Mouse (Mus musculus) hindbrain, postnatal 0 days (tissue): Measurements from ENCODE around the gene Zscan10. TPM values are rescaled to one million over a fixed set of nuclear protein-coding genes. Genes with fewer than 3 reads are reported as not detected.

Experiments used
- ATAC-seq: fragments of 200-750 bp; cut with Nextera tagmentation; 2 replicates; pipeline ENCODE4 v1.8.0; 2017; ENCODE audit warnings: mild to moderate bottlenecking, moderate TSS enrichment, moderate library complexity
- DNase-seq: peaks from one replicate; pipeline ENCODE4 v3.0.0-alpha.2; 2015; ENCODE audit warnings: low spot score
- H3K27ac ChIP-seq: fragments of 300-500 bp; sonication (generic); 2 replicates; pipeline ENCODE4 v1.5.1; 2014; ENCODE audit warnings: mild to moderate bottlenecking
- H3K27me3 ChIP-seq: fragments of 300-500 bp; sonication (generic); 2 replicates; pipeline ENCODE4 v1.6.1; 2014; ENCODE audit warnings: low read length, mixed read lengths; ENCODE audit not compliant: insufficient read depth
- H3K36me3 ChIP-seq: fragments of 300-500 bp; sonication (generic); 2 replicates; pipeline ENCODE4 v1.6.1; 2014; ENCODE audit warnings: low read length, mixed read lengths; ENCODE audit not compliant: insufficient read depth
- H3K4me1 ChIP-seq: fragments of 300-500 bp; sonication (generic); 2 replicates; pipeline ENCODE4 v1.6.1; 2014; ENCODE audit warnings: antibody characterized with exemption, low read length, mixed read lengths; ENCODE audit not compliant: insufficient read depth
- H3K4me2 ChIP-seq: fragments of 300-500 bp; sonication (generic); 2 replicates; pipeline ENCODE4 v1.6.1; 2014; ENCODE audit warnings: low read depth, mild to moderate bottlenecking, low read length, moderate library complexity, mixed read lengths
- H3K4me3 ChIP-seq: fragments of 300-500 bp; sonication (generic); 2 replicates; pipeline ENCODE4 v1.5.1; 2014; ENCODE audit warnings: low read length
- H3K9ac ChIP-seq: fragments of 300-500 bp; sonication (generic); replicated peaks from 2 replicates; pipeline ENCODE4 v1.6.1; 2014; ENCODE audit warnings: mild to moderate bottlenecking, low read length, moderate library complexity, mixed read lengths
- H3K9me3 ChIP-seq: fragments of 300-500 bp; sonication (generic); 2 replicates; pipeline ENCODE4 v1.6.1; 2016; ENCODE audit warnings: low read length, mixed read lengths
- CTCF ChIP-seq: IDR thresholded peaks from 2 replicates; pipeline ENCODE4 v1.5.1; 2016; ENCODE audit warnings: antibody characterized with exemption, control low read depth, low read depth
- WGBS: fragments of 180-500 bp; shearing (Covaris S2); extraction: QIAGEN DNeasy Blood & Tissue Kit; methylation state at CpG from one replicate; pipeline ENCODE4 v1.1.7; 2014; 5-methylcytosine and 5-hydroxymethylcytosine counted together
- polyA plus RNA-seq: library from polyadenylated mRNA; unstranded; fragments of >200 nt; fragmentation: Nextera tagmentation; extraction: Ambion mirVana; gene quantifications from 2 replicates; pipeline ENCODE4 v1.2.1, GENCODE M21; 2015
- total RNA-seq: library from RNA; depleted of rRNA; stranded (reverse); fragments of >200 nt; gene quantifications from 2 replicates; pipeline ENCODE4 v1.2.3, GENCODE M21; 2014

Zscan10 gene
- total and polyA plus RNA-seq, 2 experiments from 2014 or later, result 0.10 to 0.14 TPM

GRCm38 (mm10) chr17:23610361-23610800, 9.7 kb downstream of the Zscan10 start:
- DNase-seq (peak; percentile 40), ATAC-seq (peak; percentile 38; the same call in 1 of the 2 replicates)
- Histone ChIP-seq H3K4me1 (no peaks in the 10 kb centered on the region), H3K9me3 (no peaks in the 10 kb centered on the region), H3K9ac (no peak overlapping the region), H3K36me3 (no peaks in the 10 kb centered on the region), H3K27ac (no peak overlapping the region), H3K27me3 (no peaks in the 10 kb centered on the region), H3K4me2 (no peak overlapping the region), H3K4me3 (no peak overlapping the region)
- TF ChIP-seq CTCF, result peak; percentile 75
- WGBS, result 82% methylated on average over 28 of the region's 28 CpGs

GRCm38 (mm10) chr17:23617087-23617486, 16.4 kb downstream of the Zscan10 start:
- Histone ChIP-seq H3K4me3 (no peak overlapping the region), H3K4me1 (no peaks in the 10 kb centered on the region), H3K4me2 (no peak overlapping the region), H3K9me3 (no peaks in the 10 kb centered on the region), H3K27me3 (no peaks in the 10 kb centered on the region), H3K27ac (no peak overlapping the region), H3K9ac (no peak overlapping the region), H3K36me3 (no peaks in the 10 kb centered on the region)
- TF ChIP-seq CTCF, result no peak
- ATAC-seq (no peak), DNase-seq (no peak)
- 61% methylated on average over 9 of the region's 9 CpGs for whole genome bisulfite sequencing

- WGBS, result 79% methylated on average over 7 of the region's 7 CpGs
- H3K9ac ChIP-seq, result no peak overlapping the region
- H3K36me3 ChIP-seq, result no peaks in the 10 kb centered on the region
- H3K9me3 ChIP-seq, result no peaks in the 10 kb centered on the region
- DNase-seq (no peak), ATAC-seq (no peak)
- no peaks in the 10 kb centered on the region for H3K4me1 ChIP-seq
- no peaks in the 10 kb centered on the region for H3K27me3 ChIP-seq
- no peak overlapping the region for H3K4me3 ChIP-seq
- H3K27ac ChIP-seq, result no peak overlapping the region
- H3K4me2 ChIP-seq, result no peak overlapping the region
- no peak for TF ChIP-seq CTCF
These were observed 19.7 kb downstream of the Zscan10 start for GRCm38 (mm10) chr17:23620351-23620750.

DNA sequence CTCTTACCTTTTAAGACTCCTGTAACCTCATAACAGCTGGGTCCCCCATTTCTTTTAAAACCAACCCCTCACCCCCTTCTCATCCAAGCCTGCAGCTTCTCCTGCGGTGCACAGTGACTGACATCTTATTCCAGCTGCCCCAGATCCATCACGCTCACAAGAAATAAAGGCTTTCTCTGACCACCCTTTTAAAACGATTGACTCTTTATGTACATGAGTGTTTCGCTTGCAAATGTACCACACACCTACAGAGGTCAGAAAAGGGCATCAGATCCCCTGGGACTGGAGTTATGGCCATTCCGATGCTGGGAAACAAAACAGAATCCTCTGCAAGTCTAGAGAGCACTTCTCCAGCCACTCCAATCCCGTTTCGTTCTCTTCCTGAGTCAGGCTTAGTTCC, 27.2 kb downstream of the Zscan10 start:
- Histone ChIP-seq H3K27me3 (no peaks in the 10 kb centered on the region), H3K4me3 (no peak overlapping the region)
- no peak for ATAC-seq

DNA sequence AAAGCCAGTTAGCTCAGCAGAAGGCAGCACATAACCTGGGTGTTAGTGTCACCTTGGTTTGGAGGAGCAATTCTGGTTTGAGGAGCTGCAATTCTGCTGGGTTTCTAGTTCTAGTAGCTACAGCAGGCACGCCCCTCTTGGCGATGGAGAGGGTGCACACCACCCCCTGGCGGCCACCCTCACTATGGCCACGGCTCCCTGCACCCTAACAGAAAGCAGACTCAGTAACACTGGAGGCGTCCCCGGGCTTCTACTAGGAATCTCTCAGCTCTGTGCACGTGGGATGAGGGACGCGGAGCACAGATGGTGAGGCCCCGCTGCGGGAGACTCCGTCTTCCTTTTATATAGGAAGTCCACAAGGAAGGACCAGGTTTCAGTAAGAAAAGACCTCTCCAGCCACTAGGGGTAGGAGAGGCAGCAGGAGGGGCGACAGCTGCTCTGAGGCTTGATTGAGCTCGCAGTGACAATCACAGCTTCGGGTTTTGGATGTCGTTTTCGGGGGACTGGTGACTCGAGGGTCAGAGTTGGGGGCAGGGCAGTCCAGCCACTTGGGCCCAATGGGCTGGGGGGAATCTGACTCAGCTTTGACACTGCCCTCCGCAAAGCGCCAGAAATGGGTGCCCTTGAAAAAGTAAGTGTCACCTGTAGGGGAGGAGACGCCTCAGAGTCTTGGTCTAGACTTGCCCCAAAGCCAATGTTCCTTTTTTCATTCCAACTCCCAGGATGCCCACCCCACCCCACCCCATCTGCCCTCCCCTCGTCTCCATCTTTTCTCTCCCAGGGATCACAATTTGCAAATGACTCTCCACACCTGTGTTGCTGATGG, 29.8 kb downstream of the Zscan10 start:
- Histone ChIP-seq H3K4me2 (peak overlapping the region; percentile 38), H3K4me1 (no peaks in the 10 kb centered on the region), H3K9ac (no peak overlapping the region), H3K9me3 (no peaks in the 10 kb centered on the region), H3K4me3 (no peak overlapping the region), H3K27ac (no peak overlapping the region), H3K36me3 (no peaks in the 10 kb centered on the region), H3K27me3 (no peaks in the 10 kb centered on the region)
- ATAC-seq (peak; percentile 91), DNase-seq (peak; percentile 69)
- peak; percentile 86 for TF ChIP-seq CTCF
- WGBS, result 14% methylated on average over 22 of the region's 22 CpGs

More for the DNA sequence above, 27.2 kb downstream of the Zscan10 start:
- no peak overlapping the region for H3K4me2 ChIP-seq
- H3K9me3 ChIP-seq, result no peaks in the 10 kb centered on the region
- H3K27ac ChIP-seq, result no peak overlapping the region
- 38% methylated on average over 7 of the region's 7 CpGs for WGBS
- TF ChIP-seq CTCF, result no peak
- no peaks in the 10 kb centered on the region for H3K36me3 ChIP-seq
- no peaks in the 10 kb centered on the region for H3K4me1 ChIP-seq
- no peak overlapping the region for H3K9ac ChIP-seq
- DNase-seq, result no peak

GRCm38 (mm10) chr17:23631241-23631640, 30.6 kb downstream of the Zscan10 start:
- no peaks in the 10 kb centered on the region for H3K9me3 ChIP-seq
- no peak overlapping the region for H3K27ac ChIP-seq
- no peak for TF ChIP-seq CTCF
- H3K4me3 ChIP-seq, result no peak overlapping the region
- WGBS, result 88% methylated on average over 8 of the region's 8 CpGs
- H3K36me3 ChIP-seq, result no peaks in the 10 kb centered on the region
- ATAC-seq (no peak), DNase-seq (no peak)
- H3K4me1 ChIP-seq, result no peaks in the 10 kb centered on the region
- no peak overlapping the region for H3K4me2 ChIP-seq
- no peaks in the 10 kb centered on the region for H3K27me3 ChIP-seq
- H3K9ac ChIP-seq, result no peak overlapping the region
